Mouse (Mus musculus): Measurements from ENCODE around the gene Capn5. TPM values are rescaled to one million over a fixed set of nuclear protein-coding genes. Genes with fewer than 3 reads are reported as not detected.

Capn5 gene
- total and polyA plus RNA-seq, 3 experiments: 0.26 to 0.55 (median 0.27) TPM

DNA sequence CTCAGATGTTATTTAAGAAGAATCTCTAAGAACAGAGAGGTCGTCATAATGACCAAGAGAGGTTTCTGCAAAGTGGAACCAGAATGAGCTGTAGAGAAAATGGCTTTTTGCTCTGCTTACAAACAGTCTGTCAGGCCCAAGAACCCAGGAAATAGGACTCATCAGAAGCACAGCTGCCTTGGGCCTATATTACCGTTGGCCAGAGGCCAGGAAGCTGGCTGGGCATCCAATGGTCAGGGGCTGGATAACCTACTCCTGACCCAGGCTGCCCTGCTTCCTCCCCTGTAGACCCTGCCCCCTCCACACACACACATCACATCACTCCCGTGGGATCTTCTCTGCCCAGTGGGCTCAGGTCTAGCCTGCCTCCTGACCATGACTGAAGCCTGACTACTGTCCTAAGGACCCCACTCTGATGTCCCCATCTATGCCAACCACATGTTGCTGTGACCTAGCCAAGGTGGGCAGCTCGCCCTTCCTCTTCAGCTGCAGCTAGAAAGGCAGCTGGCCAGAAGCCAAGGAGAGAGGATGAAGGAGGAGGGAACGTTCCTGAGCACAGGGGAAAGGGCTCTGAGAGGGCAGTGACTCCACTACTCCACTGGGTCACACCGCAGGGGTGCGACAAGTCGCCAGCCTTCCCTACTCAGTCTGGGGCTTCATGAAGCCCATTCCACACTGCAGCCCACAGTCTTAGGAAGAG is 17.9 kb downstream of the Capn5 start:
- Histone ChIP-seq H3K9ac (ENCODE audit: insufficient read depth, low read depth) (no peak overlapping the region), H3K9me3 (replicated peaks; ENCODE audit: low read length) (no peaks in the 10 kb centered on the region), H3K27me3 (replicated peaks) (peaks cover 3% of the 10 kb centered on the region), H3K79me2 (replicated peaks; ENCODE audit: control insufficient read depth, extremely low read depth, insufficient read depth, poor library complexity, severe bottlenecking) (no peaks in the 10 kb centered on the region), H3K4me1 (ENCODE audit: control insufficient read depth in 1 of 2, insufficient read depth in 2 of 2) (peaks cover 0 to 16% of the 10 kb centered on the region in 2 experiments; a peak in 2 of 4 replicates), H3K4me3 (replicated peaks in 1 of 3; ENCODE audit: low read depth in 2 of 3, low read length in 2 of 3, poor library complexity in 1 of 3) (no peak overlapping the region), H3K4me2 (ENCODE audit: insufficient read depth, low read depth, poor library complexity, severe bottlenecking) (no peak overlapping the region), H3K36me3 (replicated peaks in 1 of 2; ENCODE audit: control insufficient read depth in 1 of 2, insufficient read depth in 1 of 2, low read length in 1 of 2) (no peaks in the 10 kb centered on the region), H3K27ac (ENCODE audit: insufficient read depth, low read depth) (no peak overlapping the region)
- dilution Hi-C loops (cut with MboI; ENCODE audit: extremely low pct_ligation_motif_present, extremely low pct_unique_long_range_greater_than_20kb, low sequenced_read_pairs) (no loop called here), in situ Hi-C loops (cut with MboI; ENCODE audit: low pct_ligation_motif_present, low pct_unique_long_range_greater_than_20kb, low sequenced_read_pairs) (loop anchor here (25.0 kb wide), 1 partner anchor 277 kb away; the partner anchor contains the start of gene Gucy2d)
- DNase-seq (ENCODE audit: extremely low read depth): no peak
- TF ChIP-seq UBTF (IDR thresholded peaks at IDR 0.05; ENCODE audit: low read depth, low read length) (no peak), HCFC1 (IDR thresholded peaks at IDR 0.05; ENCODE audit: low read depth, low read length) (no peak), KAT2A (IDR thresholded peaks at IDR 0.05; ENCODE audit: insufficient replicate concordance, low read length) (no peak), MYC (IDR thresholded peaks at IDR 0.05; ENCODE audit: low read depth, low read length) (no peak), ZKSCAN1 (IDR thresholded peaks at IDR 0.05; ENCODE audit: borderline replicate concordance, low read depth, low read length) (no peak), RAD21 (IDR thresholded peaks at IDR 0.05; ENCODE audit: low read depth, low read length) (no peak), MXI1 (IDR thresholded peaks at IDR 0.05; ENCODE audit: low read depth, low read length) (no peak), JUND (conservative IDR thresholded peaks at IDR 0.05; ENCODE audit: low read depth, low read length) (no peak), USF1 (IDR thresholded peaks at IDR 0.05; ENCODE audit: low read depth, low read length) (no peak), MAX (IDR thresholded peaks at IDR 0.05; ENCODE audit: low read length) (no peak), EP300 (IDR thresholded peaks at IDR 0.05; ENCODE audit: low read length) (no peak), MEF2A (IDR thresholded peaks at IDR 0.05; ENCODE audit: borderline replicate concordance, low read depth, low read length) (no peak), MAZ (IDR thresholded peaks at IDR 0.05; ENCODE audit: low read depth, low read length) (no peak), TCF12 (IDR thresholded peaks at IDR 0.05; ENCODE audit: low read depth, low read length) (no peak), TBP (conservative IDR thresholded peaks at IDR 0.05; ENCODE audit: low read depth, low read length) (no peak), SMC3 (IDR thresholded peaks at IDR 0.05; ENCODE audit: low read depth, low read length) (no peak), BHLHE40 (IDR thresholded peaks at IDR 0.05; ENCODE audit: low read depth, low read length) (no peak)

DNA sequence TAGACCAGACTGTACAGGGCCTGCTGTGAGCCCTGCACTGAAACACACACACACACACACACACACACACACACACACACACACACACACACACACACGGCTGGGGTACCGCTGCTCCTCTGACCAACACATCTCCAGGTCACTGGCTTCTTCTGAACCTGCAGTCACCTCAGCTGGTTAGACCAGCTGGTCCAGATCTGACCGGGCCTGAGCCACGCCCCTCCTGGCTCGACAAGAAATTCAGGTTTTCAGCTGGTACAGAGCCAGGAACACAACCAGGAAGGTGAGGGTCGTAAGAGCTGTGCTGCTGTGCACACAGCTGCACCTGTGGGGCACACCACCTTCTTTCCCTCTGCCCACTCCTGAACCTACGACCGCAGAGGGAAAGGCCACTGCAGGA is 19.6 kb downstream of the Capn5 start:
- Histone ChIP-seq H3K9me3 (replicated peaks; ENCODE audit: low read length) (no peaks in the 10 kb centered on the region), H3K4me1 (ENCODE audit: control insufficient read depth in 1 of 2, insufficient read depth in 2 of 2) (peaks cover 0 to 16% of the 10 kb centered on the region in 2 experiments; a peak in 1 of 4 replicates), H3K27me3 (replicated peaks) (peaks cover 3% of the 10 kb centered on the region), H3K9ac (ENCODE audit: insufficient read depth, low read depth) (no peak overlapping the region), H3K36me3 (replicated peaks in 1 of 2; ENCODE audit: control insufficient read depth in 1 of 2, insufficient read depth in 1 of 2, low read length in 1 of 2) (no peaks in the 10 kb centered on the region), H3K27ac (ENCODE audit: insufficient read depth, low read depth) (no peak overlapping the region), H3K4me3 (replicated peaks in 1 of 3; ENCODE audit: low read depth in 2 of 3, low read length in 2 of 3, poor library complexity in 1 of 3) (no peak overlapping the region), H3K4me2 (ENCODE audit: insufficient read depth, low read depth, poor library complexity, severe bottlenecking) (no peak overlapping the region), H3K79me2 (replicated peaks; ENCODE audit: control insufficient read depth, extremely low read depth, insufficient read depth, poor library complexity, severe bottlenecking) (no peaks in the 10 kb centered on the region)
- in situ Hi-C loops (cut with MboI; ENCODE audit: low pct_ligation_motif_present, low pct_unique_long_range_greater_than_20kb, low sequenced_read_pairs): loop anchor here (25.0 kb wide), 1 partner anchor 279 kb away; the partner anchor contains the start of gene Gucy2d
- TF ChIP-seq JUN (IDR thresholded peaks at IDR 0.05; ENCODE audit: insufficient read depth, low read depth, low read length) (no peak), IRF4 (IDR thresholded peaks at IDR 0.05; ENCODE audit: low read depth, low read length) (no peak), USF1 (IDR thresholded peaks at IDR 0.05; ENCODE audit: low read depth, low read length) (no peak), E2F4 (IDR thresholded peaks at IDR 0.05; ENCODE audit: insufficient replicate concordance, low read depth, low read length) (no peak), ZKSCAN1 (IDR thresholded peaks at IDR 0.05; ENCODE audit: borderline replicate concordance, low read depth, low read length) (no peak), MXI1 (IDR thresholded peaks at IDR 0.05; ENCODE audit: low read depth, low read length) (no peak), MEF2A (IDR thresholded peaks at IDR 0.05; ENCODE audit: borderline replicate concordance, low read depth, low read length) (no peak), MAFK (IDR thresholded peaks at IDR 0.05; ENCODE audit: insufficient replicate concordance, low read length) (no peak), CHD2 (IDR thresholded peaks at IDR 0.05; ENCODE audit: low read length) (no peak), EP300 (IDR thresholded peaks at IDR 0.05; ENCODE audit: low read length) (no peak), ELF1 (IDR thresholded peaks at IDR 0.05; ENCODE audit: low read depth, low read length) (no peak), PAX5 (IDR thresholded peaks at IDR 0.05; ENCODE audit: low read length) (no peak), KAT2A (IDR thresholded peaks at IDR 0.05; ENCODE audit: insufficient replicate concordance, low read length) (no peak), UBTF (IDR thresholded peaks at IDR 0.05; ENCODE audit: low read depth, low read length) (no peak), NELFE (IDR thresholded peaks at IDR 0.05; ENCODE audit: low read depth, low read length) (no peak), TBP (conservative IDR thresholded peaks at IDR 0.05; ENCODE audit: low read depth, low read length) (no peak), BHLHE40 (IDR thresholded peaks at IDR 0.05; ENCODE audit: low read depth, low read length) (no peak), JUND (conservative IDR thresholded peaks at IDR 0.05; ENCODE audit: low read depth, low read length) (no peak)
- dilution Hi-C loops (cut with MboI; ENCODE audit: extremely low pct_ligation_motif_present, extremely low pct_unique_long_range_greater_than_20kb, low sequenced_read_pairs): no loop called here
- DNase-seq (ENCODE audit: extremely low read depth): no peak

Measured in CH12.LX (cell line).